Mouse (Mus musculus): Measurements from ENCODE around the gene Rpn2.

- TF ChIP-seq CTCF (conservative IDR thresholded peaks at IDR 0.05; ENCODE audit: insufficient read depth, insufficient read length, low read depth, low read length) (peak; percentile 68), POLR2A (IDR thresholded peaks at IDR 0.05; ENCODE audit: low read depth, low read length) (no peak)
Measured at GRCm38 (mm10) chr2:157292093-157292492, 13.3 kb downstream of the Rpn2 start.
